Mouse (Mus musculus) G1E (cell line): ENCODE results near the gene Kcnc1. TPM values are rescaled to one million over a fixed set of nuclear protein-coding genes. Genes with fewer than 3 reads are reported as not detected.

Experiments
- ATAC-seq: 2 replicates; pipeline ENCODE4 v1.8.0; 2016; ENCODE audit warnings: mild to moderate bottlenecking; ENCODE audit not compliant: insufficient number of reproducible peaks, poor library complexity, low FRiP score, severe bottlenecking; ENCODE audit errors: extremely low read depth
- DNase-seq: peaks from one replicate; pipeline ENCODE4 v3.0.0; 2012; ENCODE audit warnings: low spot score
- H3K27me3 ChIP-seq: 2 replicates; pipeline ENCODE4 v1.6.1; 2012; ENCODE audit warnings: mild to moderate bottlenecking, low read length, inconsistent platforms; ENCODE audit not compliant: insufficient read depth
- H3K36me3 ChIP-seq: replicated peaks from 2 replicates; pipeline ENCODE3; 2012; ENCODE audit warnings: mild to moderate bottlenecking, inconsistent platforms
- H3K4me1 ChIP-seq: 2 replicates; pipeline ENCODE4 v1.6.1; 2012; ENCODE audit warnings: low read depth, low read length, inconsistent platforms, mixed read lengths; ENCODE audit not compliant: insufficient read depth
- H3K4me3 ChIP-seq: 2 replicates; pipeline ENCODE4 v1.5.1; 2012; ENCODE audit warnings: low read depth, mild to moderate bottlenecking, inconsistent platforms, low read length, moderate library complexity, mixed read lengths
- H3K9me3 ChIP-seq: replicated peaks from 2 replicates; pipeline ENCODE4 v1.6.1; 2012; ENCODE audit warnings: inconsistent platforms
- CTCF ChIP-seq: IDR thresholded peaks from 2 replicates; pipeline ENCODE4 v1.5.1; 2012; ENCODE audit warnings: low read depth, low read length, inconsistent platforms, mixed read lengths
- GATA1 ChIP-seq: IDR thresholded peaks from 2 replicates; pipeline ENCODE4 v1.6.1; 2012; ENCODE audit warnings: borderline replicate concordance, low read length, inconsistent platforms, mixed read lengths
- GATA2 ChIP-seq: IDR thresholded peaks from 2 replicates; pipeline ENCODE4 v1.6.1; 2012; ENCODE audit warnings: low read depth, low read length, inconsistent platforms, borderline replicate concordance
- POLR2AphosphoS5 ChIP-seq: IDR thresholded peaks from 2 replicates; pipeline ENCODE4 v1.6.1; 2012; ENCODE audit warnings: low read depth, low read length, inconsistent platforms; ENCODE audit not compliant: insufficient replicate concordance
- TAL1 ChIP-seq: conservative IDR thresholded peaks from 2 replicates; pipeline ENCODE4 v1.6.1; 2012; ENCODE audit warnings: low read depth, low read length, inconsistent platforms, mixed read lengths
- polyA plus RNA-seq: library from polyadenylated mRNA; stranded (reverse); fragments of >175 nt; gene quantifications from 2 replicates; pipeline ENCODE4 v1.2.3, GENCODE M21; 2012
- total RNA-seq, 2 experiments: library from RNA; stranded (forward) in 1 of 2; stranded (reverse) in 1 of 2; fragments of 200-1000 nt in 1 of 2; fragments of >200 nt in 1 of 2; fragmentation: Nextera tagmentation in 1 of 2; gene quantifications; 2 replicates each; pipeline ENCODE4 v1.2.3; 2014 to 2017

The Kcnc1 gene
- total and polyA plus RNA-seq, 3 experiments = 0.11 TPM; not detected in 2

DNA sequence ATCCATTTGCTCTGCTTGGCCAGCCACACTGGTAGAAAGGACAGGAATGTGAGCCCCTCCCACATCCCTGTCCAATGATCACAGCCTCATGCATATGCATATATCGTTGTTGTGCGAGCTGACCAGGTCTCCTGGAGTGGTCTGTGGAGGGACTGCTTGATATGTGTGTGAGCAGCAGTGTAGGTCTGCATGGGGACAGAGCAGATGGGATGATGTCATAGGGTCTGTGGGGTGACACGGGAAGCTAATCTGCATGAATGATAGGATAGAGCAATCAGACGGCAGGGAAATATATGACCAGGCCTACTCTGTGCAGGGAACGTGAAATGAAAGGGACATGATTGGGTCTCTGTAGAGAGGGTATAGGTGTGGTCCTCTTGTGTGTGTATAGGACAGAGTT lies 37.6 kb downstream of the Kcnc1 start:
- TF ChIP-seq GATA2 (no peak), GATA1 (no peak), POLR2AphosphoS5 (no peak), CTCF (no peak), TAL1 (no peak)
- ATAC-seq (no peak), DNase-seq (no peak)
- Histone ChIP-seq H3K4me1 (no peaks in the 10 kb centered on the region), H3K4me3 (no peak overlapping the region), H3K9me3 (no peaks in the 10 kb centered on the region), H3K27me3 (peaks cover 14% of the 10 kb centered on the region), H3K36me3 (no peaks in the 10 kb centered on the region)

DNA sequence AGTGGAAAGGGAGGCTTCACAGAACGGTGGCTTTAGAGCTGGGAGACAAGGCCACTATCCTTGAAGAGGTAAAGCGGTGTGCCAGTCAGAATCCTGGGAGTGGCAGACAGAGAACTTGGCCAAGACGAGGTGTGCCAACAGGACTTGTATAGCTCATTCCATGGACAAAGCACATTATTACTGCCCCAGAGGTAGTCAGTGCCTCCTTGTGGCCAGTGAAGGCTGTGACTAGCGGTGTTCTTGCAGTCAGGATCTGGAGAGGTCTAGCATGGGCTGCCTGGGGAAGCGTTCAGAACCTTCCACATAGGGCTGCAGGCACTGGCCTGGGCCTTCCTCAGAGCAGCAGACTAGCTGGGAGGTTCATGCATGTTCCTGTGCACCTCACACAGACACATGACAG lies 39.5 kb downstream of the Kcnc1 start:
- TF ChIP-seq GATA1 (no peak), POLR2AphosphoS5 (no peak), TAL1 (no peak), CTCF (no peak), GATA2 (no peak)
- Histone ChIP-seq H3K4me1 (no peaks in the 10 kb centered on the region), H3K27me3 (peaks cover 14% of the 10 kb centered on the region), H3K36me3 (no peaks in the 10 kb centered on the region), H3K9me3 (no peaks in the 10 kb centered on the region), H3K4me3 (no peak overlapping the region)
- no peak for ATAC-seq
- no peak for DNase-seq

DNA sequence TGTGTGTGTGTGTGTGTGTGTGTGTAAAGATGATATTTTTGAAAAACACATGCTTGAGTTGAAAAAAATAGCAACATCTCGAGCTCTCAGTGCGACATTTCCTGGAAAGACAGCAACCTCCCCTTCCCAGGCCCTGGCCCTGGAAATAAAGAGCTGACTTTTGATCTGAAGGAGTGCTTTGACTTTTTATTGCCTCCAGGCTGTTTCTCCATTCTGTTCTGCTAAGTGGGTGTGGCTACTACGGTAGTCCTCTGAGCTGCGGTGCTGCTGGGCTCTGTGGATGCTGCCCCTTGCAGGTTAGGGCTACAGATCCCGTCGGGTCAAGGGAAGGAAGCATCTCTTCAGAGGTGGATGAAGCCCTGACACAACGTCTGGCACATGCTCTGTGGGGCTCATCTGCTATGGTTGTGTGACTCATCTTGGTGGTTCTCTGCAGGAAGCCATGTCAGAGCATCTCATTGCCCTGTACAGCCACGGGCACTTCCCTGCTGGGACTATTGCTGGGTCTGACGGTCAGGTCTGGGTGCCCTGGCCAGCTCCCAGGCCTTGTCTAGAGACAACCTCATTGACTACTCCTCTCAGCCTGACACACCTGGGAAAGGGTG lies 42.3 kb downstream of the Kcnc1 start:
- DNase-seq (no peak), ATAC-seq (no peak)
- H3K4me3 ChIP-seq = no peak overlapping the region
- H3K27me3 ChIP-seq = peaks cover 6% of the 10 kb centered on the region
- no peaks in the 10 kb centered on the region for H3K9me3 ChIP-seq
- TF ChIP-seq POLR2AphosphoS5 (no peak), CTCF (no peak), TAL1 (no peak), GATA1 (no peak), GATA2 (no peak)
- peaks cover 23% of the 10 kb centered on the region for H3K36me3 ChIP-seq
- H3K4me1 ChIP-seq = no peaks in the 10 kb centered on the region

DNA sequence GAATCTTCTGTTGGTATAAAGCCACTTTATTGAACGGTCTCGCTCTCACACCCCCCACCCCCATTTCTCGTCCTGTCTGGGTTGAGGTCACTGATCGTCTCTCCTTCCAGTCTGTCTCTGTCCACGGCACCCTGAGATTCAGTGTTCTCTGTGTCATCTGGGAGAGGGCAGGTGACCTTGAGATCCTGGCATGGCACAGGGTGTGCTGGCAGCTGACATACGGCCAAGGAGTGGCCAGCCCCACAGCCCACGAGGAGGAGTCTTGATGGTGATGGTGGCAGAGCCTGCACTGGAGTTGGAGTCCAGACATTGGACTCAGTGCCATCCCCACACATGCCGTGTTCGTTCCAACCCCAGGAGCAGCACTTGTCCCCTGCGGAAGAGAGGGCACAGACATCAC lies 46.9 kb downstream of the Kcnc1 start:
- ATAC-seq = no peak
- TF ChIP-seq TAL1 = no peak
- TF ChIP-seq CTCF = no peak
- TF ChIP-seq GATA1 = no peak
- TF ChIP-seq POLR2AphosphoS5 = no peak
- no peak for TF ChIP-seq GATA2
- no peak overlapping the region for H3K4me3 ChIP-seq

DNA sequence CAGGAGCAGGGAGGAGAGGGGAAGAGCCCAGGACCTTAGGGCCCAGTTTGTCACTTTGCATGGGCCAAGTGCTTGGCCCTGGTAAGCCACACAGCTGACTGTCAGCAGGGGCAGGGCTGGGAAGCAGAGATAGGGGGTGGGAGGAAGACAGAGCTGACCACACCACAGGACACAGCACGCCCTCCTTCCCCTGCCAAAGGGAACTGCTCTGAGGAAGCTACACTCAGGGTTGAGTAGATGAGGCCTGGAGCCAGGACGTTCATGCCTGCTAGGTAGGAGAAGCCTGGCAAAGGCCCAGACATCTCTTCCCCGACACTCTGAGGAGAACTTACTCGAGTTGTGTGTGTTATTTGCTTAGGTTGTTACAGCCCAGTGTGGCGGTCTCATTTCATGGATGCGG lies 49.6 kb downstream of the Kcnc1 start:
- DNase-seq (no peak), ATAC-seq (no peak)
- Histone ChIP-seq H3K36me3 (peaks cover 23% of the 10 kb centered on the region), H3K9me3 (no peaks in the 10 kb centered on the region), H3K27me3 (no peaks in the 10 kb centered on the region), H3K4me1 (no peaks in the 10 kb centered on the region), H3K4me3 (no peak overlapping the region)
- TF ChIP-seq GATA1 (no peak), POLR2AphosphoS5 (no peak), GATA2 (no peak), TAL1 (no peak), CTCF (no peak)

More for the DNA sequence above, 46.9 kb downstream of the Kcnc1 start:
- H3K27me3 ChIP-seq = peaks cover 4% of the 10 kb centered on the region
- H3K9me3 ChIP-seq = no peaks in the 10 kb centered on the region
- no peaks in the 10 kb centered on the region for H3K4me1 ChIP-seq
- DNase-seq = no peak
- H3K36me3 ChIP-seq = peaks cover 23% of the 10 kb centered on the region

GRCm38 (mm10) chr7:46447473-46448165 lies 51.3 kb downstream of the Kcnc1 start:
- Histone ChIP-seq H3K36me3 (peaks cover 11% of the 10 kb centered on the region), H3K27me3 (no peaks in the 10 kb centered on the region), H3K9me3 (no peaks in the 10 kb centered on the region), H3K4me1 (no peaks in the 10 kb centered on the region), H3K4me3 (no peak overlapping the region)
- ATAC-seq (no peak), DNase-seq (no peak)
- TF ChIP-seq CTCF = no peak
- no peak for TF ChIP-seq TAL1
